Mouse (Mus musculus): ENCODE data around the gene Hnrnpa3.
A peak's percentile ranks its signal among the peaks of the same experiment; 100 is the strongest.
"Not testable (repeated sequence)": the region's sequence is repeated elsewhere in the genome, so short reads cannot be mapped to it uniquely, and the experiment has no call there.

Gene Hnrnpa3

DNA sequence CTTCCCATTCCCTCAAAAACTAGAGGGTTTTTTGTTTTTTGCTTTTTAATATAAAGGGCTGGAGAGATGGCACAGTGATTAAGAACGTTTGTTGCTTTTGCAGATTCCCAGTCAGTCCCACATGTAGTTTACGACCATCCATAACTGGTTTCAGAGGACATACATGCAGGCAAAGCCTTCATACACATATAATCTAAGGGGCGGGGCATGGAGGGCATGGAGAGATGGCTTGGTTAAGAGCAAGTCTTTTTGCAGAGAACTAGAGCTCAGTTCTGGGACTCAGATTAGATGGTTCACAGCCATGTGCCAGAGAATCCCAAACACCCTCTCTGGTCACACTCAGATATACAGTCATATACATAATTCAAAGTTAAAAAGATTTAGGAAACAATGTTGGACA lies 13.5 kb downstream of the Hnrnpa3 start:
- DNase-seq (ENCODE audit: low read depth, low spot score) = no peak

DNA sequence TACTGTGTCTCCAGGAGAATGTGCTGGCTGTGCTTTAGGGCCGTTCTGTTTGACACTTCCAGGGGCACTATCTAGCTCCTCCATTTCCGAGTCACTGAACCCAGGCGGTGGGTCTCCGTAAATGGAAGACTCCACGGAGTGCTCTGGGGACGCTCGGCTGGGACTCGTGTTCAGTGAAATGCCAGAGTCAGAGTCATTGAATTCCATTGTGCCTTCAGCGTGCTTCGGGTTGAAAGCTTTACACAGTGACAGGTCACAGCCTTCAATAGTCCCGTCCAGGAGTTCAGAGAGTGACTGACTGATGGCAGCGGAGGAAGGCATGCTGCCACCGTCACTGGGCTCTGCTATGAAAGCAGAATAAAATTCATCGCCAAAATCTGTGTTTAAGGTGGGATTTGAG lies 17.5 kb downstream of the Hnrnpa3 start:
- no peak for DNase-seq (ENCODE audit: low read depth, low spot score)

DNA sequence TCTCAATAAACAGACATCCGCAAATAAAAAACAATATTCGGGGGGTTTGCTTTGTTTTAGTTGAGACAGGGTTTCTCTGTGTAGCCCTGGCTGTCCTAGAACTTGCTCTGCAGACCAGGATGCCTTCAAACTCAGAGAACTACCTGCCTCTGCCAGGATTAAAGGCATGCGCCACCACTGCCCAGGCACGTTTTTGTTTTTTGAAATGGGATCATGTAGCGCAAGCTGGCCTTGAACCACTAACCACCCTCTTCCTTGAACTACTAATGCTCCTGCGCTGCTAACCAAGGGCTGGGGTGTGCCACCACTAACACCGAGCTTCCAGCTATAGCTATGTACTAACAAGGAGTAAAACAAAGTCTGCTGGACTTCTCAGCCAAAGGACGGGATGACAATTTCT lies 20.9 kb downstream of the Hnrnpa3 start:
- DNase-seq (ENCODE audit: low read depth, low spot score) = no peak

DNA sequence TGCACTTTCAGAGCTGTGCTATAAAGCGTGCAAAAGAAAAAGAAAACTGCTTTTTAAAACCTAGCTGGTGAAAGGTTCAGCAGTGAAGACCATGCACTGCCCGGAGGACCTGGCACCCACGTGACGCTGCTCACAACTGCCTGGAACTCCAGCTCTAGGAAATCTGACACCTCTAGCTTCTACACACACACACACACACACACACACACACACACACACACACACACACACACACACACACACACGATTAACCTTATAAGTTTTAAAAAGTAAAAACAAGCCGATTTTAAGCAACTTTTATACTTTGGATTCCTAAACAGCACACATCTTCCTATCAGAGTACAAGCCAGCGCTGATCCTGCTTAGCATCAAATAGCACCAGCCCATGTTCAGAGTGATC lies 22.4 kb downstream of the Hnrnpa3 start:
- DNase-seq (ENCODE audit: low read depth, low spot score) = no peak

DNA sequence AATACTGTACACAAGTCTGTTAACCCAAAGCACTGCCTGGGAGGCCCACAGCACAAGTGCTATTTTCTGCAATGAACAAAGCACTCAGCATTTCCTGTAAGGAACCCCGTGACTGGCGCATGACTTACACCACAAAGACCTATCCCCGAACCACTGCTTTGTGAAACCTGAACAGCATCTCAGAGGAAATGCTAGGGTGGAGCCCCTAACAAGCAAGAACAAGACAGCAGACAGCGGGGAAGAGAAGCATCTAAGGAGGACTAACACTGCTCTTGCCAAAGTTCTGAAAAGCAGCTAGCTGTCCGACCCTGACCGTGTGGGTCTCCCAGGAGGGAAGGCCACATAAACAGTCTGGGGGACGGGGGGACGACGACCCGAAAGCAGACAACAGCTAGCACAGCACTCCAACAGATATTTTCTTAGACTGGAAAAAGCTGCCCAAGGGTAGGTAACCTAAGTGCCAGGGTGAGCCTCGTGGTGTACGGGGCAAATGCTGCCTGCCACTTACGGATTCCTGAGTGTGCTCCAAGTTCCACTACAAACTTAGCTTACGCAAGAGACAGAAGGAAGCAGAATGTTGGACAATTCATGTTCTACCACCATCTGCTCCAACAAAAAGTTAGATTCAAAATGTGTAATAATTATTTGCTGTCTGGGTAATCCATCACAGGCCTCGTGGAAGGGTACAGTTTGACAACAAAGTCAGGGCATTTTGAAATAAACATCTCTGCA lies 24.1 kb downstream of the Hnrnpa3 start:
- peak; percentile 83 for DNase-seq (ENCODE audit: low read depth, low spot score)

DNA sequence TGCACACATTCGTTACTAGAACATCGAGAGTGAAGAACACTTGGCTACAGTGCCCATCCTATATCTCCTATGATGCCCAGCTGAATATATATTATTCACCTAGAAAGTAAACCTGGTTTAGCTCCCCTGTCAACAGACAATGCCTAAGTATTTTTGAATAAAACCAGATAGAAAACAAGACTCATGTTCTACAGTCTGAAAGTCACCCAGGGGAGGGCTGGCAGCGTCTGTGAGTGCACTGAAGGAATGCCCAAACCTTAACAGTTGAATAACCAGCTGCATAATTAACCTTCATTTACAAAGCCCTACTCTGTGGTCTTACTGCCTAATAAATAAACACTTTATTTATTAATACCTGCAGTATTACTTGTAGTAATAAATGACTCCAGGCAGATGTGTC lies 25.5 kb downstream of the Hnrnpa3 start:
- DNase-seq (ENCODE audit: low read depth, low spot score) = no peak

DNA sequence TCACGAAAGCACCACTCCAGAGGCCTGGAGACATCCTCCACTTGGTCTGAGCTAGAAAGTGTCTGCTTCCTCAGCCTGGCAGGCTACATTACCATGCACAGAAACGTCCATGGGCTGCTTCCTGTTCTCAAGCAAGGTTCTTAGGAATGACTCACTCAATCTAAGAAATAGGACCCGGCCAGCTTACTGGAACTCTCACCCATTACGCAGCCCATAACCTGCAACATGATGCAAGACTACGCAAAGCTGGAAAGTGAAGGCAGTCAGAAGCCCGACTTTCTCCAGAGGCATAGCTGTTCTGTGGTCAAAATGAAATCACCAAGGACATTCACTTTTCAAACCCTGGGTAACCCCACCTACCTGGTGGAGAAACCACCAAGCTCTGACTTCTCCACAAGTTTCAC lies 26.4 kb downstream of the Hnrnpa3 start:
- DNase-seq (ENCODE audit: low read depth, low spot score) = peak; percentile 82

DNA sequence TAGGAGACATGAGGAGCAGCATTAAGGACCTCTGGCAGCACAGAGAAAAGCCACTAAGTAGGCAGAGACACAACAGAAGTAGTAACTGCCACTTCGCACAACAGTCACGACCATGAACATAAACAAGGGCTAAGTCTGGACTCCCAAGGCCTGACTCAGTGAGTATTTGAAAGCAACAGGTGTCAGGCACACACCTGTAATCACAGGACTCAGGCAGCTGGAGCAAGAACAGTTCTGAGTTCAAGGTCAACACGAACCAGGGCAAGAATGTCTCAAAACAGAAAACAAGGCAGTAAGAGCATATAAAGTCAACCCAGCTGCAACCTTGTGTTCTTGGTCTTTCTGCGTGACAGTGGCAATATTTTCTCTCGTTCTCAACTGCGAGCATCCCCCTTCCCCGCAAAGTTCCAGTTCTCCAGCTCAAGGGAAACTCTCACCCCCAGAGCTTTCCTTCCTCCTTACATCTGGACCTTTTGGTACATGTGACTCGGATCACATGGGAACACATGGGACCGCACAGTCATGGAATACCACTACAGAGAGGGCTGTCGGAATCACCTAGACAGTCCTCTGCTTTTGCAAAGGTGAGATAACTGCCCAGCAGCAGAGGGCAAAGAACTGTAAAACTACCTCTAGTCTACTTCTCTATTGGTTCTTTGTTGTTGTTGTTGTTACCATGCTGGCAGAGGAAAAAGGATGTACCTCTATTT lies 28.1 kb downstream of the Hnrnpa3 start:
- no peak for DNase-seq (ENCODE audit: low read depth, low spot score)

DNA sequence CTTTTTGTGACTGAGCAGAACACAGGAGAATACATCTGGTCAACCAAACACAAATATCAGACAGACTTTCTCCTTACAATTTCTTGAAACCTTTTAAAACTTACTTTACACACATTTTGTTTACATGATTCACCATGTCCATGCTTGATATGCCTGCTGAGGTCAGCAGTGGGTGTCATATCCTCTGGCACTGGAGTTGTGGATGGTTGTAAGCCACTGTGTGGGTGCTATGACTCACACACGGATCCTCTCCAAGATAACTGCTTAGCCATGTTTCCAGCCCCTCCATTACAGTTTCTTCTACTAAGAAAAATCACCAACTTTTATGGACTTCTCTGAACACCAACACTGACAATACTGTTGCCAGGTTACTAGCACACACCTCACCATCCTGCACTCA lies 29.8 kb downstream of the Hnrnpa3 start:
- no peak for DNase-seq (ENCODE audit: low read depth, low spot score)

DNA sequence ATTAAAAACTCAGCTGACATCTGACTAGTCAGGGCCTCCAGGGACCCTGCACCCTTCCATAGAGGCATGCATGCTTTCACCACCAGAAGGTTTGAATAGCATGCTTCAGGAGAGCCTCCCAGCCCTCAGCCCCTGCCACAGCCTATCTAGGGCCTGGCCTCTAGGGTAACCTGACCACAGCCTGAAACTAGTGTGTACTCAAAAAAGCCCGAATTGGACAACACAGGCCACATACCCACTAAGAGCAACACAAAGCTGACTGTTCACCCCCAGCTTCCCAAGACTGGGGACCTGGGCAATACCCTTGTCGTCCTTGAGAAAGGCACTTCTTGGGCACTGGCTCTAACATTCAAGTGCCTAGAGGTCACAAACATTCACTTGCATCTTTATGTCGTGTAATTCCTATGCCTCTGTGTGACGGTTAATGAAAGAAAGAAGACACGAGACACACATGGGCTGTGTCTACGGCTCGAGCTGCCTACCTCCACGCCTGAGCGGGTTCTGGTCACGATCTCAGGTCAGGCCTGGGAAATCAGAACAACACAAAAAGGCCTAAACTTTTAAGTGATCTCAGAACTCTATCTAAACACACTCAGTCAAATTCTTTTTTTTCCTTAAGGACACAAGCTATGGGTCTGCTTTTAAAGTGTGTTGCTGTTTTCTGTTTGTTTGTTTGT lies 30.6 kb downstream of the Hnrnpa3 start:
- no peak for DNase-seq (ENCODE audit: low read depth, low spot score)

DNA sequence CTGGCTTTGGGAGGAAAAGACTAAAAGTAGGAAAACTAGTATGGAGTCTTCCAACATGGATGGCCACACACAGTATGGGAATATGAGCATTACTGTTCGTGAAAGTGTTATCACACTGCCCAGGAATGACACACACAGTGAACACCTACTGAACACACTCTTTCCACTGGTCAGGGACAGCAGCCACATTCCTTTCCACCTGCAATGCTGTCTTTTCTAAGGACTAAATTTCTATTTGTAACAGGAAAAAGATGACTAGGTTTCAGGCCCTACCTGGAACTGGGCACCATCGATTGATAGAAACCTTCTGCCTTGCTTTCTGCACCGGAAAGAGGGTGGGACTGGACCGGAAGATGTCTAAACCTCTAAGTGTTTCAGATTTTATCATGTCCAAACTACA lies 31.6 kb downstream of the Hnrnpa3 start:
- no peak for DNase-seq (ENCODE audit: low read depth, low spot score)

DNA sequence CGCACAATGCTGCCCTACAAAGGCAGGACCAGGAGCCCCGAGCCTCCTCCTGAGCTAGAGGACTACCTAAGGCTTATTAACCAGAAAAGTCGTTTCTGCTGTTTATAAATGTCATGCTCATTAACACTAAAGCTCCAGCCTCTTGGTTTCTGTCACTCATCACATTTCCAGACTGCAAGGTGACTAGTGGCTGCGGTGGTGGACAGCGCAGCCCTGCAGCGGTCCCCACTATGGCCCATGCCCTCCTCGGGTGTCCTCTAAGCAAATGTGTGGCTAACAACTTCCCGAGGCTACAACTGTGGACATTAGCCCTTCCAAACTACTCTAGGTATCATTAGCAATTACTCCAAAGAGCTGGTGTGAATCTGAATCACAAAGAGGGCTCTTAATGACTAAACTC lies 32.3 kb downstream of the Hnrnpa3 start:
- DNase-seq (ENCODE audit: low read depth, low spot score) = no peak

DNA sequence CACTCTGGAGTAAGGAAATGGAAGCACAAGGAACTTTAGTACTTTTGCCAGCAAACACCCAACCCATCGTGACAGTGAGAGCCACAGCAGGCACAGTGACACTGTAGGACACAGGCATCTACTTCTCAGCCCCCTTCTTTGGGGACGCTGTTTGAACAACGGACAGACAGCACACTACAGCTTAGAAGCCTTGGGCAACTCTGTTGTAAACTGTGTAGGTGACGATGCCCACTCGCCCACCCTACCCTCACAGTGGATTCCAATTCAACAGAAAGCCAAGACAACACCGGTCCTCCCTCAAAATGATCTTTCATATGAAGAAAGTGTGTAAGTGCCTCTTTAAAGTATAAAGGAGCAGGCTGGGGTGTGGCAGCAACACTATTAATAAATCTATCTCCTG lies 33.3 kb downstream of the Hnrnpa3 start:
- no peak for DNase-seq (ENCODE audit: low read depth, low spot score)

DNA sequence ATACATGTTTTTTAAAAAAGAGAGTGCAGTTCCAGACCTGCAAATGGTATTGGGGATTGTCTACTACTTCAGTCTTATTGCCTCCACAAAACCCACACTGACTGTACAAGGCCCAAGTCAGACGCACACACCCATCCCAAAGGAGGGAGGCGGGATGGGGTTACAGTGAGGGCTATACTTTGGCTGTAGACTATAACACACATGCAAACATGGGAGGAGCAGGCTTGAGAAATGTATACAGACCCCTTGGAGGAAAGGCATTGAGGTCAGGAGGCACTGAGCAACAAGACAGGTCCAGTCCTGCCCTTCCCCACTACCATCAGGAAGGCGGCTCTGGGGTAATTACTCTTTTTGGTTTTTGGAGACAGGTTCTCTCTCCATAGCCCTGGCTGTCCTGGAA lies 35.9 kb downstream of the Hnrnpa3 start:
- DNase-seq (ENCODE audit: low read depth, low spot score) = not testable (repeated sequence)

DNA sequence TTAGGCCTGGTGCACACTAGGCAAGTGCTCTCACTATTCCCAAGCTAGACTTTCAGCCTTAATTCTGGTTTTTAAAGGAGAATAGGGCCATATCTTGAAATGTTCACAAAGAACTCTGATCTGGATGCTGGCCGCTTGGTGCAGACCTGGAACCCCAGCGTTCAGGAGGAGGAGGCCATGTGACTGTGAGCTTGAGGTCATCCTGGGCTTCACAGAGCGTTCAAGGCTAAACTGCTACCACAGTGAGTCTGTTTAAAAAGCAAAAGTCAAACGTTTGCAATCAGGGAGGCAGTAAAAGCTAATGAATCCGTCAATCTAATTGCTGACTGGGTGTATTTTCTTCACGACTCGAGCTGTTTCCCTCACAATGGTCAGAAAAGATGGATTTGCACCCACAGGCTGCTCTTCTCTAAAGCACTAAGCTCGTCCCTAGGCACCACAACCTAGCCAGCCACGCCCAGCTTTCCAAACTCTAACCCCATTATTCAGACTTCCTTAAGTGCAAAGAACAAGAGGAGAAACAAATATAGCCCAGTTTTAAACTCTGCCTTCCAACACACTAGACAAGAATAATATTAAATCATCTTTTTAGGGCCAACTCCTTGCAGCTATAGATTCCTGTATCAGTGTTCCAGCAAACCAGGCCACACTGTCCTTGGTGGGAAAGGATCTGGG lies 36.8 kb downstream of the Hnrnpa3 start:
- no peak for DNase-seq (ENCODE audit: low read depth, low spot score)

DNA sequence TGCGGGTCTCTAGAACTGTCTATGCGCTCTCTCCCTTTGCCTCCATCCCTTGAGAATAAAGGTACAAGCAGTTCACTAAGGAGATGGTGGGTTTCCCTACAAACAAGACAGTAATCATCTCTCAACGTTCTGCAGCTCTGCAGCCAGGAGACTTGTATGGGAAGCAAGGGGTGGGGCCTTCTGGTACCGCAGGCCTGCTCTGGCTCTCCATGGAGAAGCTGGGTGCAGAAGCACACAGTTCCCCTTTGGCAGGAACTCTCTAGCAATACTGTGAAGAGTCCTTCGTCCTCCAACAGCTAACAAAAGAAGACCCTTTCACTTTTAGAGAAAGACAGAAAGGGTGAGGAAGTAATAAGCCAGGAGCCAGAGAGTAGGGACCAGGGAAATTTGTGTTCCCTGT lies 37.3 kb downstream of the Hnrnpa3 start:
- no peak for DNase-seq (ENCODE audit: low read depth, low spot score)

DNA sequence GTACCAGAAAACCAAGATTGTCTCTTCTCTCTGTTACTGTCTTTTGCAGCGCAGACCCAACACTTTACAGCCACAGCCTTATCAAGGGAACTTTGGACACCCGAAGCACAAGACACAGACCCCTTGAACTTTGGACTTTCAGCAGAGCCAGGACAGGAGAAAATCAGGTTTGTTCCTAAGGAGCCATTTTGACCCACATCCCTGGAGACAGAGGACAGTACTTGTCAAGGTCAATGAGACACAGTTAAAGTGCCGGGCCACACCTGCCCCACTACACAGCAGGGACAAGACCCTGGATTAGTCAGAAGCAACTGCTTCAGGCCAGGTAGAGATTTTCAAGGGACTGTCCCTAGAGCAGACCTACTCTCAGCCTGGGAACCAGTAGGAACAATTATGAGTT lies 38.2 kb downstream of the Hnrnpa3 start:
- no peak for DNase-seq (ENCODE audit: low read depth, low spot score)

DNA sequence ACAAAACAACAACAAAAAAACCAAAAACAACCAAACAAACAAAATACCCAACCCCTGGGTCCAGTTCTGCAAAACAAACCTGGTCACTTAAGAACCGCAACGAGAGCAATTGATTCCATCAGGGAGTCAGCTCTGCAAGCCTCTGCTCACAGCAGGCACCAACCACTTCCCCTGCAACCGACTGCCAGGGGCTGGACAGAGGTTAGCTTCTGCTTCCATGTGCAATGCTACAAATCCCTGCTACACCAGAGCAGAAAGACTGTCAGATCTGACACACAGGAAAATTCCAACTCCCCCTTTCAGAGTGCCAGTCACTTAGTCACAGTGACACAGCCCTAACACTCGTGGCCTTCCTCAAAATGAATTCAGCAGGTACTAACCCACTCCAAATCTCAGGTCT lies 38.9 kb downstream of the Hnrnpa3 start:
- no peak for DNase-seq (ENCODE audit: low read depth, low spot score)

DNA sequence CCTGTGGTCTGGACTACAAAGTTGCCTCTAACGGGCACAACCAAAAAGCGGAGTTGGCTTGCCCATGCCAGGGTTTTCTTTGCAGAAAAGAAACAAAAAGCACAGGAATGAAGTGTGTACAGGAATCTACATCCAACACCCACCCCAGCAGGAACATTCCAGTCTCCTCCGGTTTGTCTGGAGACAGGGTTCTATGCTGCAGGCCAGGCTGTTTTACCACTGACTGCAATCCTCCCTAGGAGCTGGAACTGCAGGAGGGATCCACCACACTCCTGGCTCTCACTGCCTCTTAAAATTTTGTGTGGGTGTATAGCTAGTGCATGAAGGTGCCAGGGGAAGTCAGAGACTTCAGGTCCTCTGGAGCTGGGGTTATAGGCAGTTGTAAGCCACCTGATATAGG lies 39.8 kb downstream of the Hnrnpa3 start:
- DNase-seq (ENCODE audit: low read depth, low spot score) = no peak

DNA sequence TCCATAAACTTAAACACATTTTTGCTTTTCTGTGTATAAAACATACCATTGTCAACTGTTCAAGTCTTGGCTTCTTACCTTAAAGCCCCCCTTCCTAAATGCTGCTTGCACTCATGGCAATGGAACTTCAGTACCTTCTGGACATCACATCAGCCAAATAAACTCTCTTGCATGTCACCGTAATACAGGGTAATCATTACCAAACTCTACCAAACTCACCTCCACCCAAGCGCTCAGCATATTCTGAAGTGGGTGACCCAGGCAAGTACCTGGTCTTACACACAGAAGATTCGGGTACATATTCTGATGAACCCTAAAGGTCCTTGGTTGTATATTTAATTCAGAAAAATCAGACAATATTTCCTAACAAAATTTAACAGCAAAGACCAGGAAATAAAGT lies 41.5 kb downstream of the Hnrnpa3 start:
- DNase-seq (ENCODE audit: low read depth, low spot score) = no peak

DNA sequence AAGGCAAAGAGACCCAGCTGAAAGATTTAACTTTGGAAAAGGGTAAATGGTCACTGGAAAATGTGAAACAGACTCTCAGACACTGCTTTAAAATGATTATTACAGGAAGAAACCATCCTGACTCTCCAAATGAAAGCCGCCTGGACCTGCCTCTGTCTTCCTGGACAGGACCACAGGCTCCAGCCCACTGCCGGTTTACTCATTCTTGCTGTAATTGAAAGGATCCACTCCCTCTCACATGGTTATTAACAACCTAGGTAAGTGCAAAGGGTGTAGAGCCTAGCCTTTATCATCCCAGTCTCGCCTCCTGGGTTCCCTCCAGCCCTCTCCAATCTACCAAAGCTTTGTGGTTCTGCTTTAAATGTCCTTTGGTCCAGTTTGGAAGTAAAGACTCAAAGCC lies 42.1 kb downstream of the Hnrnpa3 start:
- DNase-seq (ENCODE audit: low read depth, low spot score) = no peak

DNA sequence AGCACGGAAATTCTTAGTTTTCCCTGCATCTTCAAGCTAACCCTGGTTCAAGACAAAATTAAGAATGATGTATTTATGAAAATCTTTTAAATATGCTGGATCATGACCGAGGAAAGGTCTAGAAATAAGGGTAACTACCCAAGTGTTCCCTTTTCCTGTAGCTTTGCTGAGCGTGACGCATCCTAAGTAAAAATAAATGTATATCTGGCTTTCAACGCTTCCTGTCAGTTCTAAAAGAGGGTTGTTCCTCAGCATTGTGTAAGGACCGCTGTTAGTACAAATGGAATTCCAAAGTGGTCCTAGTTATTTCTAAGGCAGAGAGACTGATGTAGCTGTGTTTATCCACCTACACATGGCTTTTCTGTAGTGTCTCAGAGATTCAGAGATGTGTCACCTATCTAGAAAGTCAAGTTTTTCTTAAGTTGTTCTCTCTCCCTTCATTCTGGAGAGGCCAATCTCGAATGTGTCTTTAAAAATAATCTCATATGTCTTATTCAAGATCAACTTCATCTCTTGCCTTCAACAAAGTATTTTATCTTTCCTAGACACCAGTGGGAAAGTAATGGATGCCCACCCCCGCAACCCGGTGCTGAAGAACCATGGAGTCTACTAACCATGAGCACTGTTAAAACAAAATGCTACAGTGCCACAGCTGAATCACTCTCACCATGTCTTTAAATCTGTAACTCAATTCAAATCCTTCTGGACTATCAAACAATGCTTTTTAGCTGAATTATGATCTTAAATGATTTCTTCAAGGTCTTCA lies 42.9 kb downstream of the Hnrnpa3 start:
- no peak for DNase-seq (ENCODE audit: low read depth, low spot score)

All from skeletal muscle tissue, adult 2 months (tissue).